Mouse (Mus musculus) bone marrow macrophage, adult 2 months (primary cell): ENCODE data around the gene Pacrg. TPM values are rescaled to one million over a fixed set of nuclear protein-coding genes. Genes with fewer than 3 reads are reported as not detected.

Experiments
- H3K27ac ChIP-seq: 2 replicates; pipeline ENCODE4 v1.5.1; 2012; ENCODE audit warnings: low read depth, low read length; ENCODE audit not compliant: insufficient read depth
- H3K4me1 ChIP-seq: 2 replicates; pipeline ENCODE4 v1.6.1; 2012; ENCODE audit warnings: low read length; ENCODE audit not compliant: control insufficient read depth, insufficient read depth
- H3K4me3 ChIP-seq: 2 replicates; pipeline ENCODE4 v1.5.1; 2012; ENCODE audit warnings: mild to moderate bottlenecking, low read length, moderate library complexity; ENCODE audit not compliant: insufficient read depth
- CTCF ChIP-seq: IDR thresholded peaks from 2 replicates; pipeline ENCODE4 v1.5.1; 2012; ENCODE audit warnings: low read depth, mild to moderate bottlenecking, low read length, moderate library complexity
- POLR2A ChIP-seq: IDR thresholded peaks from 2 replicates; pipeline ENCODE4 v1.6.1; 2012; ENCODE audit warnings: mild to moderate bottlenecking, low read depth, low read length, borderline replicate concordance
- polyA plus RNA-seq: library from polyadenylated mRNA; stranded (reverse); fragments of >200 nt; gene quantifications from 2 replicates; pipeline ENCODE4 v1.2.4, GENCODE M21; 2012; ENCODE audit not compliant: missing spikeins, insufficient read depth, insufficient read length

Pacrg gene
- polyA plus RNA-seq, 1 experiment, result 3.2 TPM

DNA sequence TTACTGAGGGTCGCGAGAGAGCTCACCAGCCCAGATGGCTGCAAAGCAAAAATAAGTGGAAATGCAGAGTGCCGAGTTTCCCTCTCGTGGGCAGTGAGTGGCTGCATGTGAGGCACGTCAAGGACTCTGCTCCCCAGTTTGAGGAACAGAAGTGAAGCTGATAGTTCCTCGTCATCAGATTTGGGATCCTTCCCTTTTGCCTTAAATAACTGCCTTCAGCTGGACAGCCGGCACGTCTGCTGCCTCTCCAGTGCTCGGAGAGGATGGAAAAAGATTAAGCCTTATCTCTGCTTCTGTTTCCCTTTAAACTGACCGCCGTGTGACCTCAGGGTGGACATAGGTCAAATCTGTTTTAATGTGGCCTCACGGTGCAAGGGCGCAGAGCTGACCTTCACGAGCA, 480.6 kb downstream of the Pacrg start:
- Histone ChIP-seq H3K27ac (peak overlapping the region; percentile 89), H3K4me3 (peak overlapping the region; percentile 17; the same call in 1 of the 2 replicates), H3K4me1 (peaks cover 20% of the 10 kb centered on the region)
- TF ChIP-seq CTCF, result no peak
- no peak for TF ChIP-seq POLR2A

DNA sequence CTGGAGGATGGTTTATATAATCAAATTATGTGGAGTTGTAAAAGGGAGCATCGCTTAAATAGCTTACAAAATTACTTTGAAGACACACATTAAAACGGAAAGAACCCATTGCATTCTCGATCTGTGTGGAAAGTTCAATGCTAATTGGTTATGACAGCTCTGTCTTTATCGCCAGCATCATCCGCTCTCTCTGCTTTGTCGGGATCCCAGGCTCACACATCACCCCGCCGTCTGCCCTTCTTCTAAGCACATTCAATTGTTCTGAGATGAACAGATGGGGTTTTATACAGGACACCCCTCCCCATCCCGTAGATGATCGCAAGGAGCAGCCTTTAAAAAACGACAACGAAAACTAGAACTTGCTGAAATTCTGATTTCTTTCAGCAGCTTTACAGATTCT, 482.8 kb downstream of the Pacrg start:
- no peak overlapping the region for H3K27ac ChIP-seq
- peaks cover 20% of the 10 kb centered on the region for H3K4me1 ChIP-seq
- TF ChIP-seq CTCF (no peak), POLR2A (no peak)
- no peak overlapping the region for H3K4me3 ChIP-seq

DNA sequence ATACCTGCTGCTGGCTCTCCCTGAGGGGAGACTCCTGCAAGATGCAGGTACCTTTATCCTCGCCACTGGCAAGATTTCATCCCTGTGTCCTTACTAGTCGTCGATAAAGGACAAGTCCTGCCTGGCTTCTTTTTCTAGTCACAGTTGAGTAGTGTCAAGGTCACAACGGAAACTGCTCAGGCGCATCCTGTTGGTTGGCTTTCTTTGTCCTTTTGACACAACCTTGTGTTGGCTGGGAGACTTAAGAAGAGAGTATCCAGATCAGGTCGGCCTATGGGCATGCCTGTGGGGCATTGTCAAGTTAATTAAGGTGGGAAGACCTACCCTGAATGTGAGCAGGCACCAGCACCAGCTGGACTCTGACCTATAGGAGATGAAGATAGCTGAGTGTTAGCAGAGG, 483.8 kb downstream of the Pacrg start:
- H3K4me1 ChIP-seq, result peaks cover 20% of the 10 kb centered on the region
- H3K4me3 ChIP-seq, result no peak overlapping the region
- H3K27ac ChIP-seq, result no peak overlapping the region
- TF ChIP-seq CTCF (no peak), POLR2A (no peak)

DNA sequence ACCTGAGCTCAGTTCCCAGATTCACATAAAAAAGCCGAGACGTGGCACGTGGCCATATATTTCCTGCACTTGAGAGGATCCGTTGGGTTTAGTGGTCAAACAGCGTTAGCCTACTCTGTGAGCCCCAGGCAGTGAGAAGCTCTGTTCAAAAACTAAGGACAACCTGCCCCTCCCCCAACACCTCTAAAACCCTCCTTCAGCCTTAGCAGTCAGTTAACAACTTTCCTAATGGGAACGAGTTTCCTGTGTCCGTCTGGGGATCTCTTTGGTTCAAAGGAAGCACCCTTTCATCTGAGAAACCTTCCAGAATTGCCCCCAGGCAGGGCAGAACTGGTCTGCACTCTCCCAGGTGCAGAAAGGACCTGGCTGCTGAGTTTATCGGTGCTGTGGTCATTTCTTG, 484.4 kb downstream of the Pacrg start:
- peaks cover 22% of the 10 kb centered on the region for H3K4me1 ChIP-seq
- no peak overlapping the region for H3K4me3 ChIP-seq
- no peak overlapping the region for H3K27ac ChIP-seq
- TF ChIP-seq POLR2A (no peak), CTCF (no peak)

Other genes with a start within 250 kb of the Pacrg start
- 9.9 and 11.9 TPM in 2 replicates for gene Prkn, start 73 bp upstream of the Pacrg start, polyA plus RNA-seq